Mouse (Mus musculus) embryonic facial prominence, embryonic 13.5 days (tissue): ENCODE data around the gene Ankrd34a. TPM values are rescaled to one million over a fixed set of nuclear protein-coding genes. Genes with fewer than 3 reads are reported as not detected.

ENCODE experiments used
- ATAC-seq: fragments of 200-750 bp; cut with Nextera tagmentation; 2 replicates; pipeline ENCODE4 v1.8.0; 2017; ENCODE audit warnings: low read depth; ENCODE audit not compliant: insufficient number of reproducible peaks, insufficient read depth, low FRiP score, low TSS enrichment
- H3K27ac ChIP-seq: fragments of 300-500 bp; sonication (generic); 2 replicates; pipeline ENCODE4 v1.5.1; 2015; ENCODE audit warnings: moderate library complexity, mild to moderate bottlenecking, inconsistent platforms
- H3K27me3 ChIP-seq: fragments of 300-500 bp; sonication (generic); 2 replicates; pipeline ENCODE4 v1.6.1; 2015; ENCODE audit warnings: mild to moderate bottlenecking, inconsistent platforms
- H3K36me3 ChIP-seq: fragments of 300-500 bp; sonication (generic); 2 replicates; pipeline ENCODE4 v1.6.1; 2015; ENCODE audit warnings: mild to moderate bottlenecking, inconsistent platforms
- H3K4me1 ChIP-seq: fragments of 300-500 bp; sonication (generic); 2 replicates; pipeline ENCODE4 v1.6.1; 2015; ENCODE audit warnings: inconsistent platforms
- H3K4me2 ChIP-seq: fragments of 300-500 bp; sonication (generic); 2 replicates; pipeline ENCODE4 v1.6.1; 2015; ENCODE audit warnings: moderate library complexity, mild to moderate bottlenecking, inconsistent platforms
- H3K4me3 ChIP-seq: fragments of 300-500 bp; sonication (generic); 2 replicates; pipeline ENCODE4 v1.5.1; 2015; ENCODE audit warnings: mild to moderate bottlenecking, inconsistent platforms
- H3K9ac ChIP-seq: fragments of 300-500 bp; sonication (generic); 2 replicates; pipeline ENCODE4 v1.6.1; 2015; ENCODE audit warnings: mild to moderate bottlenecking, inconsistent platforms
- H3K9me3 ChIP-seq: fragments of 300-500 bp; sonication (generic); 2 replicates; pipeline ENCODE4 v1.6.1; 2016; ENCODE audit warnings: inconsistent platforms
- WGBS: fragments of 180-500 bp; shearing (Covaris S2); methylation state at CpG from one replicate; pipeline ENCODE4 v1.1.7; 2015; ENCODE audit warnings: mixed read lengths; 5-methylcytosine and 5-hydroxymethylcytosine counted together
- polyA plus RNA-seq: library from polyadenylated mRNA; unstranded; fragments of >200 nt; fragmentation: Nextera tagmentation; extraction: Ambion mirVana; gene quantifications from 2 replicates; pipeline ENCODE4 v1.2.1, GENCODE M21; 2015

Ankrd34a gene
- polyA plus RNA-seq, 1 experiment from 2014 or later: 3.2 TPM

DNA sequence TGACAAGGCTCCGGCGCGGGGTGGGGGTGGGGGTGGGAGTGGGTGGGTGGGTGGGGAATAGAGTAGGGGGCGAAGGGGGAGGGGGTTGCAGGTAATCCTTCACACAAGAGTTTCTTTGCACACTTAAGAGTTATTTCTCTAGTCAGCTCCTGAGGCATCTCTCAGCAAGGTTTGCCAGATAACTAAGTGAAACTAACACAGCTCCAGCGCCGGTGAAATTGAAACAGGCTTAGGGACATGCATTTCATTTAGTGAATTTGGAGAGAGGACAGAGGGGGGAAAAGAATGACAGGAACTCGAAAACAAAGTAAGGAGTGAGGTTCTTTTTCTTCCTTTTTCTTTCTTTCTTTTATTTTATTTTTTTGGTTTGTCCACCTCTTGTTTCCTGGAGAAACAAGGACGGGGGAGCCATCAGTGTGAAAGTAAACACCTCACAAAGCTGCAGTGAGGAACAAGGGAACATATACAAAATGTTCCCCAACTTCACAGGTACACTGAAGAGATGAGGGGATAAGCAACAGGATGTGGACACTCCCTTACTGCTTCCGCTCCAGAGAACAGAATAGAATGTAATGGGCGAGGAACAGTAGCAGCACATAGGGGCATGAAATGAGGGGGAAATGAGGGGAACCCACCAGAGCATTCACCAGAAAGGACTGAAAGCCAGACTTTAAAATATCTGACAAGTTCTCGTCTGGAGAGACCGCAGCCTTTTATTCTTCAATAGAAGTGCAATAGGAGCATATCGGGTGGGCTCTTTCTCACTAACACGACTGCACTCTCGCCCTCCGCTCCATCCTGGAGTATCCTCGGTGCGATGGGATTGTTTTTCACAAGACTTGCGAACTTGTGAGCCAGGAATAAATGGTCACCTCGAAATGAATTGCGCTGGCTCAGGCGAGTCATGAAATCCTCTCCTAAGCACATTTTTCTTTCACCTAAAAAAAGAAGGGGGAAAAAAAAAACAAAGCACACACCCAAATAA, 39.5 kb upstream of the Ankrd34a start:
- H3K4me1 ChIP-seq: peaks cover 47% of the 10 kb centered on the region
- WGBS: 3% methylated on average over 22 of the region's 22 CpGs

DNA sequence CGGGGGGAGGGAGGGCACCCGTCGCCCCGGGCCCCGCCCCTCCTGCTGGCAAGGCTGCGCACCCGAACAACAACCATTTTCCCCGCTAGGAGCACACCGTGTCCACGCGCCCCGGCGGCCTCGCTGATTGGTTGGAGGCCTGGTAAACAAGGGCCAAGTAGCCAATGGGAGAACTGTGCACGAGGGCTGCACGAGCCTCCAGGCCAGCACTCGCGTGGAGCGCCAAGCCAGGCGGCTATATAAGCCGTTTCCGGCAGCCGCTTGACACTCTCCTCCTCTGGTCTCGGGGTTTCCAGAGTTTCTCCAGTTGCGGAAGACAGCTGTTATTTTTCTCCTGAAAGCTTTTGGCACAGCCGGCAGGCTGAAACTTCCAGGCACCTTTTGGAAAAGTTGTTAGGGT, 38.7 kb upstream of the Ankrd34a start, which contains the start of gene Txnip:
TSS of gene Txnip (plus strand) at position 264 of the 400 bp plus-strand sequence.
- H3K9ac ChIP-seq: peak within 1 kb of the TSS; percentile 93
- peak within 1 kb of the TSS; percentile 89 for H3K4me2 ChIP-seq
- H3K27ac ChIP-seq: peak within 1 kb of the TSS; percentile 92
- H3K4me1 ChIP-seq: peaks cover 46% of the 10 kb centered on the region
- ATAC-seq: peak; percentile 99
- H3K27me3 ChIP-seq: no peaks in the 10 kb centered on the region
- WGBS: under 1% methylated on average over 26 of the region's 26 CpGs
- H3K4me3 ChIP-seq: peak within 1 kb of the TSS; percentile 79
- peaks cover 22% of the 10 kb centered on the region for H3K36me3 ChIP-seq
- H3K9me3 ChIP-seq: no peaks in the 10 kb centered on the region

More for the DNA sequence above, 39.5 kb upstream of the Ankrd34a start:
- Histone ChIP-seq H3K27ac (peak overlapping the region; percentile 92), H3K36me3 (peaks cover 22% of the 10 kb centered on the region), H3K9me3 (no peaks in the 10 kb centered on the region), H3K27me3 (no peaks in the 10 kb centered on the region), H3K9ac (peak overlapping the region; percentile 93), H3K4me3 (peak overlapping the region; percentile 79), H3K4me2 (peak overlapping the region; percentile 89)
- ATAC-seq: no peak

DNA sequence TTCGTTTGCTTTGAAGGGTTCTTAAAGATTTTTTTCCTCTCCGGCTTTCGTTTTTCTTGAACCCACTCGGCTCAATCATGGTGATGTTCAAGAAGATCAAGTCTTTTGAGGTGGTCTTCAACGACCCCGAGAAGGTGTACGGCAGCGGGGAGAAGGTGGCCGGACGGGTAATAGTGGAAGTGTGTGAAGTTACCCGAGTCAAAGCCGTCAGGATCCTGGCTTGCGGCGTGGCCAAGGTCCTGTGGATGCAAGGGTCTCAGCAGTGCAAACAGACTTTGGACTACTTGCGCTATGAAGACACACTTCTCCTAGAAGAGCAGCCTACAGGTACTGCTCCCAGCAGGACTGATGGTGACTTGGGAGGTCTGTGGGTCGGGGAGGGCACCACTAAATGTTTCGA, 38.3 kb upstream of the Ankrd34a start:
- ATAC-seq: no peak
- WGBS: under 1% methylated on average over 17 of the region's 17 CpGs
- H3K27me3 ChIP-seq: no peaks in the 10 kb centered on the region
- H3K27ac ChIP-seq: peak overlapping the region; percentile 91
- H3K4me3 ChIP-seq: peak overlapping the region; percentile 79
- H3K36me3 ChIP-seq: peaks cover 22% of the 10 kb centered on the region
- peak overlapping the region; percentile 93 for H3K9ac ChIP-seq
- peak overlapping the region; percentile 89 for H3K4me2 ChIP-seq
- peaks cover 46% of the 10 kb centered on the region for H3K4me1 ChIP-seq
- no peaks in the 10 kb centered on the region for H3K9me3 ChIP-seq

DNA sequence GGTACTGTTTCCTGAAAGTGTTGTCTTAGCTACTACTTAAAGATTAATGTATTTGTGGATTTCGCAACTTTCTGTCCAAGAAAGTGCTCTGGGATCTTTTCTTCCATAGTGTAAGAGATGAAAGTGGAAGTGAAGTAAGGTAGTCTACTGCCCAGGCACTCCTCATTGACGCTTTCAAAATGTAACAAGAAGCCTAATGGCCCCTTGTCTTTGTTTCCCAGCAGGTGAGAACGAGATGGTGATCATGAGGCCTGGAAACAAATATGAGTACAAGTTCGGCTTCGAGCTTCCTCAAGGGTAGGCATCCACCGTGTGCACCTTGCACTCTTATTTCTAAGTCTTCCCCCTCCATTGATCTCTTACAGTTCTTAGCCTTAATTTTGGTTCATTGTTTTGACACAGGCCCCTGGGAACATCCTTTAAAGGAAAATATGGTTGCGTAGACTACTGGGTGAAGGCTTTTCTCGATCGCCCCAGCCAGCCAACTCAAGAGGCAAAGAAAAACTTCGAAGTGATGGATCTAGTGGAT, 37.7 kb upstream of the Ankrd34a start:
- Histone ChIP-seq H3K27ac (peak overlapping the region; percentile 91), H3K4me3 (peak overlapping the region; percentile 79), H3K4me1 (peaks cover 46% of the 10 kb centered on the region), H3K27me3 (no peaks in the 10 kb centered on the region), H3K9me3 (no peaks in the 10 kb centered on the region), H3K9ac (peak overlapping the region; percentile 93), H3K4me2 (peak overlapping the region; percentile 89), H3K36me3 (peaks cover 22% of the 10 kb centered on the region)
- no peak for ATAC-seq
- WGBS: 46% methylated on average over 10 of the region's 10 CpGs

DNA sequence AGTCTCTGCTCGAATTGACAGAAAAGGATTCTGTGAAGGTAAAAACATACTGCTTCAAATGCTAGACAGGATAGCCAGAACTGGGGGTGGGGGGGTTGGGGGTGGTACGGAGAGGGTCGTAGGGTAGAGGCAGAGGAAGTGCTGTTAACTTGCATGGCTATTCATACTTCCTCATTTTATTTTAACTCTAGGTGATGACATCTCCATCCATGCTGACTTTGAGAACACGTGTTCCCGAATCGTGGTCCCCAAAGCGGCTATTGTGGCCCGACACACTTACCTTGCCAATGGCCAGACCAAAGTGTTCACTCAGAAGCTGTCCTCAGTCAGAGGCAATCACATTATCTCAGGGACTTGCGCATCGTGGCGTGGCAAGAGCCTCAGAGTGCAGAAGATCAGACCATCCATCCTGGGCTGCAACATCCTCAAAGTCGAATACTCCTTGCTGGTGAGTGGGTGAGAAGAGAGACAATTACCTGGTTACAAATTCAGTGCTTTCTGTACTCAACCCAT, 37.0 kb upstream of the Ankrd34a start:
- Histone ChIP-seq H3K27me3 (no peaks in the 10 kb centered on the region), H3K4me1 (peaks cover 54% of the 10 kb centered on the region), H3K9ac (peak overlapping the region; percentile 93), H3K4me3 (peak overlapping the region; percentile 79), H3K9me3 (no peaks in the 10 kb centered on the region), H3K27ac (no peak overlapping the region), H3K36me3 (peaks cover 22% of the 10 kb centered on the region), H3K4me2 (peak overlapping the region; percentile 89)
- 78% methylated on average over 12 of the region's 12 CpGs for WGBS
- no peak for ATAC-seq

DNA sequence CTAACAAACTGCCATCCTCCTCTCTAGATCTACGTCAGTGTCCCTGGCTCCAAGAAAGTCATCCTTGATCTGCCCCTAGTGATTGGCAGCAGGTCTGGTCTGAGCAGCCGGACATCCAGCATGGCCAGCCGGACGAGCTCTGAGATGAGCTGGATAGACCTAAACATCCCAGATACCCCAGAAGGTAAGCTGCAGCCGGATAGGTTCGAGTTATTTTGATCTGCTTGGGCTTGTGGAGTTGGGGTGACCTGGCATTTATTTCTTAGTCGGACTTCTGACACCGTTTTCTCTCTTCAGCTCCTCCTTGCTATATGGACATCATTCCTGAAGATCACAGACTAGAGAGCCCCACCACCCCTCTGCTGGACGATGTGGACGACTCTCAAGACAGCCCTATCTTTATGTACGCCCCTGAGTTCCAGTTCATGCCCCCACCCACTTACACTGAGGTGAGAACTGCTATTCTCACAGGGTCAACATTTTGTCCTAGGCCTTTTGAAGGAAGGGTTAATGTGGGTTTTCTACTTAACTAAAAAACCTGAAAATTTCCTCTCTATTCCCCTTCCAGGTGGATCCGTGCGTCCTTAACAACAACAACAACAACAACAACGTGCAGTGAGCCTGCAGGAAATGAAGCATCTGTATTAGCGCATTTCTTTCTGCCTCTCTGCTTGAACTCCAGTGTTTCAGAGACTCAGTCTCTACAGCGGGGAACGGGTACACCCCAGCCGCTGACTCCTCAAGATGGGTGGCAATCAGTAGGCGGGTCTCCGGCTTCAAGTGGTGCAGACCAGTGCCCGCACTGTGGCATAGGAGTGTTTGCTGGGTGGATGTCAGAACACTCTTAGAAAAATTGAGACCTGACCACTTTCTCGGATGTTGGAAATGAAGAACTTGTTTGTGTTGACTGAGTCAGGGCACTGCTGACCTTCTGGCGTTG, 36.3 kb upstream of the Ankrd34a start:
- peak overlapping the region; percentile 89 for H3K4me2 ChIP-seq
- peaks cover 22% of the 10 kb centered on the region for H3K36me3 ChIP-seq
- ATAC-seq: no peak
- WGBS: 88% methylated on average over 23 of the region's 23 CpGs
- H3K27me3 ChIP-seq: no peaks in the 10 kb centered on the region
- H3K4me3 ChIP-seq: peak overlapping the region; percentile 79
- peaks cover 52% of the 10 kb centered on the region for H3K4me1 ChIP-seq
- H3K27ac ChIP-seq: peak overlapping the region; percentile 33; the same call in 1 of the 2 replicates
- no peaks in the 10 kb centered on the region for H3K9me3 ChIP-seq
- peak overlapping the region; percentile 93 for H3K9ac ChIP-seq

DNA sequence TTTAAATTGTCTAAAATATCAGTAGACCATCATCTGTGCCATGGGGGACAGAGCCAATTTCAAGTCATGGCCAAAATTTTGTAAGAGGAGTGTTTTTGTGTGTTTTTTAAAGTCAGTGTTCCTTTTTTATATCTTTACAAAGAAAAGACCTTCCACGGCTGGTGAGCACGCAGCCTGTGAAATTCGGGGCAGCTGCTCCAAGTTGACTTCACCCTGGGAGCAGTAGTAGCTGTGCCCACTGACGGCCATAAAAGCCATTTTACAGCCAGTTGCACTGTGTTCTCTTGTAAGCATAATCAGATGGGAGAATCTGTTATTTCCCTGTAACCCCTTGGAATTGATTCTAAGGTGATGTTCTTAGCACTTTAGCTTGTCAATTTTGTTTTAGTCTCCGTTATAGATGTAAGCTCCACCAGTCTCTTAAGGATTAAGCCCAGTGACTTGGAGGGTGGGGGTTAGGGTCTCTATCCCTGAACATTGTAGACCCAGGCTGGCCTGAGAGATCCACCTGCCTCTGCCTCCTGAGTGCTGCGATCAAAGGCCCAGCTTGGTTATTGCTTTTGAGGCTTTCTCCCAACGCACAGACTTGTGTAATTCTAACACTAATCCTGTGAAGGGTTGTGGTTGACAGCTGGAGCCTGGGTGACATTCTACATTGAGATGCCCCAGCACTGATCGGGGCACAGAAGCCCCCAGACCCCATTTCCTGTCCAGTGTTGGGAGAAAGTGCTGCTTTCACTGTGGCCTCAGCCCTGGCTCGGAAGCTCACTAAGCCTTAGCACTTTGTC, 35.4 kb upstream of the Ankrd34a start:
- Histone ChIP-seq H3K4me2 (peak overlapping the region; percentile 89), H3K9me3 (no peaks in the 10 kb centered on the region), H3K27me3 (no peaks in the 10 kb centered on the region), H3K4me3 (peak overlapping the region; percentile 79), H3K36me3 (peaks cover 22% of the 10 kb centered on the region), H3K27ac (peak overlapping the region; percentile 28), H3K4me1 (peaks cover 44% of the 10 kb centered on the region), H3K9ac (peak overlapping the region; percentile 93; the same call in 1 of the 2 replicates)
- WGBS: 90% methylated on average over 9 of the region's 9 CpGs
- ATAC-seq: no peak

DNA sequence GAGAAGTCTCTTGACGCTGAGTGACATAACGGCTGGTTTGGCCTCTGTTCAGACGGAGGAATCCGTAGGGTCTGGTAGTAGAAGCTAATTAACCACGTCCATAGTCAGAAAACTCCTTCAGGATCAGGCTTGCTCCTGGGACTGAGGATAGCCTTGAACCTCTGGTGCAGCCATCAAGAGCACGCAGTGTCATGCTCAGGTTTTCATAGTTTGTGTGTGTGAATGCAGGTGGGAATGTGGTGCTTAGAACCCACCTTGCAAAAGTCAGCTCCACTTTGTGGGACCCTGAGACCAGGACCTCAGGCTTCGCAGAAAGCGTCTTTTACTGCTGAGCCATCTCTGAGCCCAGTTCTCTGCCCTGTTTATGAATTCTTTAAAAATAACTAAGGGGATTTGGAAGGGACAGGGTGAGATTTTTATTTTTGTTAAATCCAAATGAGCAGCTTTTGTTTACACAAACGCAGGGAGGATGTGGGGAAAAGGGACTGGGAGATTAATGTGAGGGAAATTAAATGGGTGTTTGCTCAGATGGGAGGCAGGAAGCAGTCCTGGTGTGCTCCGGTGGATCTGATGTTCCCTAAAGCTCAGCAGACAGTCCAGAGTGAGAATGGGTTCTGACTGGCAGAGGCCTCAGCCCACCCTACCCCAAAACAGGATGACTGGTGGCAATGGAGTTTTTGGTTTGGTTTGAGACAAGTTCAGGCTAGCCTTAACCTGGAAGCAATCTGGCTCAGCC, 34.3 kb upstream of the Ankrd34a start:
- H3K4me2 ChIP-seq: no peak overlapping the region; the same call in 1 of the 2 replicates
- ATAC-seq: no peak
- no peaks in the 10 kb centered on the region for H3K9me3 ChIP-seq
- 56% methylated on average over 10 of the region's 10 CpGs for WGBS
- H3K27me3 ChIP-seq: no peaks in the 10 kb centered on the region
- H3K4me1 ChIP-seq: peaks cover 34% of the 10 kb centered on the region
- H3K4me3 ChIP-seq: no peak overlapping the region
- H3K36me3 ChIP-seq: peaks cover 22% of the 10 kb centered on the region
- H3K27ac ChIP-seq: peak overlapping the region; percentile 66
- no peak overlapping the region for H3K9ac ChIP-seq

DNA sequence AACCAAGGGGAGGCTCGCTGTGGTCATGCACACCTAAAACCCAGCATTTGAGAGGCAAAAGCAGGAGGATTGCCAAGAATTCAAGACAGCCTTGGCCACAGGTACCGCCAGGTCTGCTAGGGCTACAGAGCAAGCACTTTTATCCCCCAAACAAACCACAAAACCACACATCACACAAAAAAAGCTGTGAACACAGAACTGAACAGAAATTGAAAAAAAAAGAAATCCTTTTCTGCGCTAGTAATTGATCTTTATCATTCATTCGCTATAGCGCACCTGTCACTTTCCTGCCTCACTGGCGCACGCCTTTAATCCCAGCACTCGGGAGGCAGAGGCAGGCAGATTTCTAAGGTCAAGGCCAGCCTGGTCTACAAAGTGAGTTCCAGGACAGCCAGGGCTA, 33.2 kb upstream of the Ankrd34a start:
- H3K4me2 ChIP-seq: no peak overlapping the region
- no peaks in the 10 kb centered on the region for H3K9me3 ChIP-seq
- H3K9ac ChIP-seq: no peak overlapping the region
- peaks cover 22% of the 10 kb centered on the region for H3K36me3 ChIP-seq
- no peak for ATAC-seq
- no peak overlapping the region for H3K4me3 ChIP-seq
- H3K27ac ChIP-seq: 0 out of 2 replicates have a peak overlapping the region, but pooled peaks have one; percentile 7
- H3K4me1 ChIP-seq: peaks cover 34% of the 10 kb centered on the region
- 92% methylated on average over 8 of the region's 8 CpGs for WGBS
- H3K27me3 ChIP-seq: no peaks in the 10 kb centered on the region
